Mouse (Mus musculus): ENCODE data around the gene Tmc2. TPM values are rescaled to one million over a fixed set of nuclear protein-coding genes. Genes with fewer than 3 reads are reported as not detected.

Gene Tmc2
- total RNA-seq (2023) = not detected

DNA sequence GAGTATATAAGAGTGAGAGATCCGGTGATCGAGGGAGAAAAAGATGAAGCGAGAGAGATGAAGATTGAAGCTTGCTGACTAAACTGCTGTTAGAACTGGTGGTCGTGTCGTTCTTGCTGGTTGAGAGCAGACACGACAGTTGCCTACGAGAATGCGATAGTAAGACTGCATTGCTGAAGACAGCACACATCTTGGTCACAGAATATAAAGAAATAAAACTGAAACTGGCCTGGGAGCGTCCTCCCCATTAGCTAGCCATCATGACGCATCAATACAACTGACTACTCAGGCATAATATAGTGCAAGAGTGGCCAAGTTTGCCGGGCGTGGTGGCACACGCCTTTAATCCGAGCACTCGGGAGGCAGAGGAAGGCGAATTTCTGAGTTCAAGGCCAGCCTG lies at the start of gene Tmc2:
TSS of gene Tmc2 (plus strand) at position 301 of the 400 bp plus-strand sequence.

DNA sequence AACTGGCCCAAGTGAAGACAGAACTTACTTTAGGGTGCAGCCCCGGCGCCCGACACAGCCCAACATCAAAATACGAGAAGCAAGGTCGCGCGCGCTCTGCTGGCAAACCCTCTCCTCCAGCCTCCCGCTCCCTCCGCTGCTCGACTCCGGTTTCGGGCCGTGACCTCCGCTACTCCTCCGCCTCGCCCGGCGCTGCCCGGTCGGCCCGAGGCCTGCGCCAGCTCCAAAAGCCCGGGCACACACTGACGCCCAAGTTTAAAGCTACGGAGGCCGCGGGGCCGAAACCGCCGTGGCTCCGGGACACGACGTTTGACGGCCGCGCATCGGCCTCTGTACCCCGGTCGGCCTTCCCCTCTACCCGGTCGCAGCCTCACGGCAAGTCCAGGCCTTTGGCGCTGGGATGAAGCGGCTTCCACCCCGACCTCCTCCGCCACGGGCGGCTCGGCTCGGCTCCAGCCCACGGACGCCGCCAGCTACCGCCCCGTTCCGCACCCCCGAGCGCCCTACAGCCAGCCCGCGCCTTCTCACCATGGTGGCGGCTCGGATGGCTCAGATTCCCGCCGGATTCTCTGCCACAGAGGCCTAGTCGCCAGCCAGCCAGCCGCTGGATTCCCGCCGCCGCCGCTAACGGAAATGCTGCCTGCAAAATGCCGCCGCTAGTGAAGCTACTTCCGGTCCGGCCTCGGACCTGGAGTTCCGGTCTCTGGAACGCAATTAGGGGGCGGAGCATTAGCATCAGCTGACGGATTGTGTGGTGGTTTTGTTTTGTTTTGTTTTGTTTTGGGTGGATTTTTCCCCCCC lies 16.1 kb upstream of the Tmc2 start, which contains the start of gene Snrpb:
TSS of gene Snrpb (minus strand) at position 698 of the 801 bp plus-strand sequence.

GRCm38 (mm10) chr2:130274149-130274861 lies 79.3 kb downstream of the Tmc2 start, which contains the start of gene Nop56:
Nop56 (plus strand) TSS chr2:130274430.

DNA sequence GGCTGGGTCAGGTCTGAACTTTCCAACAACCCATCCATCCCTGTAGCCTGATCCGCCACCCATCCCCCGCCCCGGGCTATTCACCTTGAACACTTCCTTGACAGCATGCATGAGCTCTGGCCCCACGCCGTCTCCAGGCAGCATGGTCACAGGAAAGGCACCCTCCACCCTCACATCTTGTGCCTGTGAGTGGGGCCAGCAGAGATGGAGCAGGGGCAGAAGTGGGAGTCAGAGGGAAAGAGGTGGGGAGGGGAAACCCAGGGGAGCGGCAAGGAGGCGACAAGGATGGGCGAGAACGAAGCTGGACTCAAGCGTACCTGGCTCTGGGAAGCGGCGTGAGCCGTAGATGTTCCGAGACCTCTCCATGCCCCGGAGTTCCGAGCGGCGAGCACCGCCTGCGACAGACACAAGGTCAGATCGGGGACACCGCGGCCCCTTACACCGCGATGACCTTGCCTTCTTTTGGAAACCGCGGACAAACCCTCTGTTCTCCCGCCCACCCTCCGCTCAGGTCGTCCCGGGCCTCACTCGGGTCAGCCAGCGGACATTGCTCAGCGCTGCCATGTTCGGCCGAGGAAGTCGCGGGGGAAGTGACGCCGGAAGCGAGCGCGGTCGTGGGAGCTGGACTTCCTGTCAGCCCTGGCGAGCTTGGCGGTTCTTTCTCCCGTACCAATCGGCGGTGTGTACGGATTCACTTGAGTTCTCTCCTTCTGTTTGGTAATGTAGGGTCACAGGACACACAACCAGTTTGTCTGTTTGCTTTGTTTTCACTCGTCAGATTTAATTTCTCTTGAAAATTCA lies 89.1 kb downstream of the Tmc2 start, which contains the start of gene Idh3b:
TSS of gene Idh3b (minus strand) at position 694 of the 801 bp plus-strand sequence.

GRCm38 (mm10) chr2:130294936-130295277 lies 99.9 kb downstream of the Tmc2 start, which contains the start of gene Ebf4:
Ebf4 (plus strand) TSS chr2:130295169.

Other genes starting within 250 kb of the Tmc2 start
- gene Tgm3, start 182.8 kb upstream of the Tmc2 start, total RNA-seq (2023) = 1 to 10 TPM; 5.7 to 9.1 TPM
- not detected for gene Tgm6, start 82.8 kb upstream of the Tmc2 start, total RNA-seq (2023)
- 100 to 1,000 TPM; 133 to 151 TPM for gene Snrpb, start 15.8 kb upstream of the Tmc2 start, total RNA-seq (2023)
- 10 to 100 TPM; 91.5 to 93.1 TPM for gene Nop56, start 79.2 kb downstream of the Tmc2 start, total RNA-seq (2023)
- gene Idh3b, start 89.4 kb downstream of the Tmc2 start, total RNA-seq (2023) = 10 to 100 TPM; 55.4 to 66.4 TPM
- not detected for gene Ebf4, start 100.0 kb downstream of the Tmc2 start, total RNA-seq (2023)
- under 1 TPM in 1 of 2 experiments, not detected in 1; 0.98 TPM for gene Cpxm1, start 202.4 kb downstream of the Tmc2 start, total RNA-seq (2023)
- not detected for gene Gm28372, start 210.0 kb downstream of the Tmc2 start, total RNA-seq (2023)
- gene 1700020A23Rik, start 210.1 kb downstream of the Tmc2 start, total RNA-seq (2023) = not detected
- gene Tmem239, start 211.3 kb downstream of the Tmc2 start, total RNA-seq (2023) = not detected
- gene Vps16, start 229.1 kb downstream of the Tmc2 start, total RNA-seq (2023) = 10 to 100 TPM; 61.4 to 71.7 TPM
- 10 to 100 TPM; 13.5 to 16.4 TPM for gene Pced1a, start 229.5 kb downstream of the Tmc2 start, total RNA-seq (2023)